Mouse (Mus musculus): ENCODE measurements around the gene Rnft1.
"Not testable (repeated sequence)": the region's sequence is repeated elsewhere in the genome, so short reads cannot be mapped to it uniquely, and the experiment has no call there.

Rnft1 gene

GRCm38 (mm10) chr11:86519751-86520150, 35.3 kb downstream of the Rnft1 start:
- DNase-seq (ENCODE audit: low read depth) = no peak

GRCm38 (mm10) chr11:86527528-86527927, 43.1 kb downstream of the Rnft1 start:
- DNase-seq (ENCODE audit: low read depth) = no peak

- peak; percentile 67 for DNase-seq (ENCODE audit: low read depth)
Observed at GRCm38 (mm10) chr11:86532834-86533233, 48.4 kb downstream of the Rnft1 start.

- DNase-seq (ENCODE audit: low read depth) = not testable (repeated sequence)
Observed at GRCm38 (mm10) chr11:86533302-86533701, 48.8 kb downstream of the Rnft1 start.

DNA sequence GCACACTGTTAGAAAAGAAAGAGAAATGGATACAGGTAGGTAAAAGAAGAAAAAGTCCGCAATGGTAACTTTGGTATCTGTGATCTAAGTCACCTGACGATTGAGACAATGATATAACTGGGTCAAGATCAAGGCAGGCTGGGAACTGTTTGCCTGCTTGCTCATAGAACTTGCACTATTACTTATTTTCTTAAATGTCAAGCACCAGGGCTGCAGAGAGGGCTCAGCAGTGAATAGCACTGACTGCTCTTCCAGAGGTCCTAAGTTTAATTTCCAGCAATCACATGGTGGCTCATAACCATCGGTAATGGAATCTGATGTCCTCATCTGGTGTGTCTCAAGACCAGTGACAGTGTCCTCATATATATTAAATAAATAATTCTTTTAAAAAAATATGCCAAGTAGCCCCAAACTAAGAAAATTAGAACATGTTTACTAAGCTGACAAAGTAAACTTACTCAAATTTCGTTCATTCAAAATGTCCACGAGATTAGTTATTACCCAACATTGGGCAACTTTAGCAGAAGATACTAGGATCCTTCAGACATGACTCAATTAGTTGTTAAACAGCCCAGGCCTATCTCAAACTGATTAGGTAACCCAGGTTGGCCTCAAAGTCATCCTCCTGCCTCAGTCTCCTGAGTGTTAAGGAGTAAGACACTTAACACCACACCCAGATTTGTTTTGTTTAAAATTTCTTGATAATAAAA, 49.9 kb downstream of the Rnft1 start:
- no peak for DNase-seq (ENCODE audit: low read depth)

DNA sequence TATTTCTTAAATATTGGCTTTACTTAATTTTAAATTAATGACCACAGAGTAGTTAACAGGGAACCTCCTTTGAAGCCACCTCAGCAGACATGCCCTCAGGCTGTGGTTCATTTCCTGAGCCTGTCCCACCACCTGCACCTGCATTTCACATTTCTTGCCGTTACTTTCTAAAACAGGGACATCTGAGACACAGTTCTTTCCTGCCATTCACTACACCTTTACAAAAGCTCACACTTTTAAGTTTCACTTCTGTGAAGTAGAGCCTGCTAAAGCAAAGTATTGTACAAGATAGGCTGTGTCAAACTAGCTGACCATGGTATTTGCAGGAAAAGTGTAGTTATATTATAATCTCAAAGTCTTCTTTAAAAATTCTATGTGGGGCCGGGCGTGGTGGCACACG, 54.3 kb downstream of the Rnft1 start:
- peak; percentile 25 for DNase-seq (ENCODE audit: low read depth)

DNA sequence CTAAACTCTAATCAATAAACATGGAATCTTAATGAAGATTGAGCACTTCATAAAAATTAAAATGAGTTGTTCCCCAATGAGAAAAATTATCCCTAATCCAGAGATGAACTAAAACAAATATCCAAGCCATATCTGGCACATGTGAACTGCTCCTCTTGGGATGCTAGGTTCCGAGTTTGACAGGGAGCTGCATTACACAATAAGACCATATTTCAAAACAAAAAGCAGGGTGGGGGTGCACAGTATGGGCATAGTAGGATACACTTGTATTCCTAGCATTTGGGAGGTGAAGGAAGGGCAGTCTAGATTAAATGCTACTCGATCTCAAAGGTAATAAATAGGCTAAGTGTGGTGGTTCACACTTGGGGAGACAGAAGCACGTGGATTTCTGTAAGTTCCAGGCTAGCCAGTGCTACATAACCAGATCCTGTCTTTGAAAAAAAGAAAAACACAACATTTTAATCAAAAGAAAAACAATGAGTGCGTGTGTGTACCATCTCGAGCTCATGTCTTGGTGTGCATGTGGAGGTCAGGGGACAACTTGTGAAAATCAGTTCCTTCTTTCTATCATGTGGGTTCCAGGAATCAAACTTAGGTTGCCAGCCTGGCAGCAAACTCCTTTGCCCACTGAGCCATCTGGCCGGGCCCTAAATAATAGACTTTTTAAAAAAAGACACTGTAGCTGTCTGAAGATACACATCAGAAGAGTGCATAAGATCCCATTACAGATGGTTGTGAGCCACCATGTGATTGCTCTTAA, 55.4 kb downstream of the Rnft1 start:
- no peak for DNase-seq (ENCODE audit: low read depth)

DNA sequence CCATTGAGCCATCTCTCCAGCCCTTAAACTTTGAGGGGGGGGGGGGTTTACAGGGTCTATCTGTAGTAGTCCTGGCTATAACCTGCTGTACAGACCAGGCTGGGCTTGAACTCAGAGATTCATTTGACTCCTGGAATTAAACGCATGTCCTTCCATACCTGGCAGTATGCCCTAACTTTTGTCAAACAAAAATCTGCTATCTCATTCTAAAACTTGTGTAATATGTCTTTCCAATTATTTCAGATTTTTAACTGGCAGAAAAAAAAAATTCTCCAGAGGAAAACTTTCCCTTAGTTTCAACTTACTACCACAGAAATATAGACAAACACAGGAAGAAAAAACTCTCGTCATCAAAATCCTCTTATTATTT, 56.0 kb downstream of the Rnft1 start:
- no peak for DNase-seq (ENCODE audit: low read depth)

GRCm38 (mm10) chr11:86542851-86543250, 58.4 kb downstream of the Rnft1 start:
- no peak for DNase-seq (ENCODE audit: low read depth)

- no peak for DNase-seq (ENCODE audit: low read depth)
Observed at GRCm38 (mm10) chr11:86543960-86544638, 59.6 kb downstream of the Rnft1 start.

DNA sequence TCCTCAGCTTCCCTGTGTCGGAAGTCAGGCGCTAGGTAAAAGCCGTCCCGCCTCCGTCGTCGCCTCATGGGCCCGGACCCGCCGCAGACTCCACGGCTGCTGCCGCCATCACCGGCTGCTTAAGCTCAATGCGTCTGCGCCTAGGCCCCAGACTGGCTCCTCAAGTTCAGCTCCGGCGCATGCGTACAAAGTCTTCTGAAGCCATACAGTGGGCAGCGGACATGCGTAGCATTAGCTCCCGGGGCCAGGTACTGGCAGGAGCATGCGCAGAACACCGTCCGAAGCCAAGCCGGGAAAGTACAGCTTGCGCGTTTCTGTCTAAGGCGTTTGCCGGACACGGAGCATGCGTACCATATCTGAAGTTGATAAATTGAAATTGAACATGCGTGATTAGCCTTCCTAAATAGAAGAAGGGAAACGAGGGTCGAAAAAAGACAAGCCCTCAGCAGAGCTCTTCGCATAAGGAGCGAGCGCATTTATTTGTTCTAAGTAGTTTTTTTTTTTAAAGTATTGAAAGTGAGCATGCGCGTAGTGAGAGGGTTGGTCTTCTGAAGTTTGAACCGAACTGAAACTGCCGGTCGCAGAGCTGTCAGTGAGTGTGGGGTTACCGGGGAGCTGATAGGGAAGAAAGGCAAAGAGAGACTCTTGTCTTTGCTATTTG, 60.3 kb downstream of the Rnft1 start, which contains the start of the genes Rps6kb1 and Tubd1:
Rps6kb1 (minus strand) TSS at position 167 of the 661 bp plus-strand sequence.
Tubd1 (plus strand) TSS at position 353 of the 661 bp plus-strand sequence.
- peak; percentile 100 for DNase-seq (ENCODE audit: low read depth)

GRCm38 (mm10) chr11:86545556-86545955, 61.1 kb downstream of the Rnft1 start:
- DNase-seq (ENCODE audit: low read depth) = no peak

GRCm38 (mm10) chr11:86547412-86547811, 63.0 kb downstream of the Rnft1 start:
- DNase-seq (ENCODE audit: low read depth) = peak; percentile 53
